ENCODE assay signal across 21 mouse cellular contexts in genomic region chr12:83758735-83759134, GRCm38 (mm10). TPM values are rescaled to one million over a fixed set of nuclear protein-coding genes. Genes with fewer than 3 reads are reported as not detected.
"Had no signal": no experiment of that assay in that cellular context is flagged by ENCODE, and none has a peak within 500 bp of the region (broad histone marks: within the 10 kb centered on the region; RNA-seq: fewer than 3 reads in every experiment).

No protein-coding gene starts in this region.

- ATAC-seq: midbrain, embryonic 16.5 days had no signal

- H3K27ac ChIP-seq: midbrain, embryonic 10.5 days; midbrain, embryonic 12.5 days; neural tube, embryonic 13.5 days; neural tube, embryonic 15.5 days had no signal

- DNase-seq: lung, adult 18-20 months; lung, embryonic 14.5 days; lung, postnatal 10 days; lung, postnatal 4 days; midbrain, embryonic 14.5 days; retina, postnatal 1 day; right cerebral cortex, adult 18-20 months; right cerebral cortex, postnatal 25 days; right cerebral cortex, postnatal 4 days; spleen, adult 18-20 months; thymus, adult 18-20 months; thymus, postnatal 14 days; thymus, postnatal 36 days had no signal

- H3K36me3 ChIP-seq: midbrain, embryonic 10.5 days; midbrain, embryonic 12.5 days; neural tube, embryonic 13.5 days; neural tube, embryonic 15.5 days had no signal

- H3K9me3 ChIP-seq: midbrain, embryonic 10.5 days; midbrain, embryonic 12.5 days; neural tube, embryonic 13.5 days; neural tube, embryonic 15.5 days had no signal

- H3K9ac ChIP-seq: lung, embryonic 14.5 days; midbrain, embryonic 12.5 days; neural tube, embryonic 13.5 days; neural tube, embryonic 15.5 days had no signal

- H3K27me3 ChIP-seq: neural tube, embryonic 13.5 days; neural tube, embryonic 15.5 days had no signal

- H3K4me2 ChIP-seq: lung, embryonic 14.5 days; midbrain, embryonic 12.5 days; neural tube, embryonic 13.5 days; neural tube, embryonic 15.5 days had no signal

- H3K4me3 ChIP-seq: midbrain, embryonic 10.5 days; midbrain, embryonic 12.5 days; myocyte; neural tube, embryonic 13.5 days; neural tube, embryonic 15.5 days had no signal

RNA-seq across cellular contexts. Expression of gene Papln, which starts 4.7 kb away (rescaled TPM):
- total RNA-seq: megakaryocyte, adult 5-6 weeks; megakaryocyte-erythroid progenitor cell, adult 5-6 weeks had no signal
